Mouse (Mus musculus): ENCODE results near the gene Pigc. TPM values are rescaled to one million over a fixed set of nuclear protein-coding genes. Genes with fewer than 3 reads are reported as not detected.

The Pigc gene
- polyA plus RNA-seq, 1 experiment: 25.0 TPM

- H3K4me1 ChIP-seq (replicated peaks; ENCODE audit: control insufficient read depth, insufficient read depth, low read length): 0 out of 2 replicates have a peak, but pooled peaks cover 6% of the 10 kb centered on the region
- no peak overlapping the region for H3K4me3 ChIP-seq (ENCODE audit: control insufficient read depth, insufficient read depth, low read length)
- no peak for DNase-seq
Measured at GRCm38 (mm10) chr1:161980626-161981298, 11.8 kb downstream of the Pigc start.

GRCm38 (mm10) chr1:161983451-161983850, 14.5 kb downstream of the Pigc start:
- H3K4me1 ChIP-seq (replicated peaks; ENCODE audit: control insufficient read depth, insufficient read depth, low read length): no peaks in the 10 kb centered on the region
- DNase-seq: no peak
- no peaks in the 10 kb centered on the region for H3K27me3 ChIP-seq (ENCODE audit: control insufficient read depth, insufficient read depth, low read length)
- 96% methylated on average over 6 of the region's 6 CpGs for WGBS
- TF ChIP-seq CTCF (IDR thresholded peaks at IDR 0.05; ENCODE audit: borderline replicate concordance, control insufficient read depth, extremely low read depth, insufficient read depth, low read length, poor library complexity) (no peak), POLR2A (IDR thresholded peaks at IDR 0.05; ENCODE audit: control insufficient read depth, extremely low read depth, insufficient read depth, low read length, poor library complexity) (no peak)
- no peaks in the 10 kb centered on the region for H3K36me3 ChIP-seq (ENCODE audit: control insufficient read depth, insufficient read depth, low read length)
- H3K27ac ChIP-seq (ENCODE audit: control insufficient read depth, insufficient read depth, low read length): no peak overlapping the region
- no peak overlapping the region for H3K4me3 ChIP-seq (ENCODE audit: control insufficient read depth, insufficient read depth, low read length)

More at GRCm38 (mm10) chr1:161980626-161981298, 11.8 kb downstream of the Pigc start:
- TF ChIP-seq POLR2A (IDR thresholded peaks at IDR 0.05; ENCODE audit: control insufficient read depth, extremely low read depth, insufficient read depth, low read length, poor library complexity) (no peak), CTCF (IDR thresholded peaks at IDR 0.05; ENCODE audit: borderline replicate concordance, control insufficient read depth, extremely low read depth, insufficient read depth, low read length, poor library complexity) (no peak)
- Histone ChIP-seq H3K27ac (ENCODE audit: control insufficient read depth, insufficient read depth, low read length) (no peak overlapping the region), H3K27me3 (ENCODE audit: control insufficient read depth, insufficient read depth, low read length) (no peaks in the 10 kb centered on the region), H3K36me3 (ENCODE audit: control insufficient read depth, insufficient read depth, low read length) (no peaks in the 10 kb centered on the region)
- 94% methylated on average over 9 of the region's 9 CpGs for WGBS

- WGBS: 90% methylated on average over 4 of the region's 4 CpGs
- no peaks in the 10 kb centered on the region for H3K4me1 ChIP-seq (replicated peaks; ENCODE audit: control insufficient read depth, insufficient read depth, low read length)
- no peak overlapping the region for H3K4me3 ChIP-seq (ENCODE audit: control insufficient read depth, insufficient read depth, low read length)
- H3K27me3 ChIP-seq (ENCODE audit: control insufficient read depth, insufficient read depth, low read length): no peaks in the 10 kb centered on the region
- no peak overlapping the region for H3K27ac ChIP-seq (ENCODE audit: control insufficient read depth, insufficient read depth, low read length)
- TF ChIP-seq CTCF (IDR thresholded peaks at IDR 0.05; ENCODE audit: borderline replicate concordance, control insufficient read depth, extremely low read depth, insufficient read depth, low read length, poor library complexity): no peak
- no peak for TF ChIP-seq POLR2A (IDR thresholded peaks at IDR 0.05; ENCODE audit: control insufficient read depth, extremely low read depth, insufficient read depth, low read length, poor library complexity)
- no peak for DNase-seq
- H3K36me3 ChIP-seq (ENCODE audit: control insufficient read depth, insufficient read depth, low read length): no peaks in the 10 kb centered on the region
Measured at GRCm38 (mm10) chr1:161983979-161984566, 15.1 kb downstream of the Pigc start.

GRCm38 (mm10) chr1:161990684-161991578, 21.9 kb downstream of the Pigc start:
- no peak overlapping the region for H3K27ac ChIP-seq (ENCODE audit: control insufficient read depth, insufficient read depth, low read length)
- H3K4me1 ChIP-seq (replicated peaks; ENCODE audit: control insufficient read depth, insufficient read depth, low read length): no peaks in the 10 kb centered on the region
- DNase-seq: no peak
- TF ChIP-seq CTCF (IDR thresholded peaks at IDR 0.05; ENCODE audit: borderline replicate concordance, control insufficient read depth, extremely low read depth, insufficient read depth, low read length, poor library complexity) (no peak), POLR2A (IDR thresholded peaks at IDR 0.05; ENCODE audit: control insufficient read depth, extremely low read depth, insufficient read depth, low read length, poor library complexity) (no peak)
- H3K4me3 ChIP-seq (ENCODE audit: control insufficient read depth, insufficient read depth, low read length): no peak overlapping the region
- 94% methylated on average over 10 of the region's 10 CpGs for WGBS
- H3K27me3 ChIP-seq (ENCODE audit: control insufficient read depth, insufficient read depth, low read length): no peaks in the 10 kb centered on the region
- no peaks in the 10 kb centered on the region for H3K36me3 ChIP-seq (ENCODE audit: control insufficient read depth, insufficient read depth, low read length)

- no peak for TF ChIP-seq CTCF (IDR thresholded peaks at IDR 0.05; ENCODE audit: borderline replicate concordance, control insufficient read depth, extremely low read depth, insufficient read depth, low read length, poor library complexity)
- TF ChIP-seq POLR2A (IDR thresholded peaks at IDR 0.05; ENCODE audit: control insufficient read depth, extremely low read depth, insufficient read depth, low read length, poor library complexity): no peak
- Histone ChIP-seq H3K36me3 (ENCODE audit: control insufficient read depth, insufficient read depth, low read length) (no peaks in the 10 kb centered on the region), H3K4me3 (ENCODE audit: control insufficient read depth, insufficient read depth, low read length) (no peak overlapping the region), H3K27me3 (ENCODE audit: control insufficient read depth, insufficient read depth, low read length) (no peaks in the 10 kb centered on the region), H3K27ac (ENCODE audit: control insufficient read depth, insufficient read depth, low read length) (no peak overlapping the region), H3K4me1 (replicated peaks; ENCODE audit: control insufficient read depth, insufficient read depth, low read length) (no peaks in the 10 kb centered on the region)
- WGBS: 97% methylated on average over 11 of the region's 11 CpGs
- DNase-seq: no peak
Measured at GRCm38 (mm10) chr1:161991846-161992245, 22.9 kb downstream of the Pigc start.

GRCm38 (mm10) chr1:161992389-161992788, 23.4 kb downstream of the Pigc start:
- WGBS: 60% methylated on average over 7 of the region's 7 CpGs
- no peak for DNase-seq
- no peaks in the 10 kb centered on the region for H3K36me3 ChIP-seq (ENCODE audit: control insufficient read depth, insufficient read depth, low read length)
- H3K27ac ChIP-seq (ENCODE audit: control insufficient read depth, insufficient read depth, low read length): no peak overlapping the region
- no peak overlapping the region for H3K4me3 ChIP-seq (ENCODE audit: control insufficient read depth, insufficient read depth, low read length)
- no peaks in the 10 kb centered on the region for H3K27me3 ChIP-seq (ENCODE audit: control insufficient read depth, insufficient read depth, low read length)
- TF ChIP-seq CTCF (IDR thresholded peaks at IDR 0.05; ENCODE audit: borderline replicate concordance, control insufficient read depth, extremely low read depth, insufficient read depth, low read length, poor library complexity) (no peak), POLR2A (IDR thresholded peaks at IDR 0.05; ENCODE audit: control insufficient read depth, extremely low read depth, insufficient read depth, low read length, poor library complexity) (no peak)
- no peaks in the 10 kb centered on the region for H3K4me1 ChIP-seq (replicated peaks; ENCODE audit: control insufficient read depth, insufficient read depth, low read length)

Data from thymus, adult 2 months (tissue).